Mouse (Mus musculus): ENCODE results near the gene Inpp5d. TPM values are rescaled to one million over a fixed set of nuclear protein-coding genes. Genes with fewer than 3 reads are reported as not detected.
A peak's percentile ranks its signal among the peaks of the same experiment; 100 is the strongest.

The Inpp5d gene
- polyA plus RNA-seq, 1 experiment = 19.8 TPM

GRCm38 (mm10) chr1:87621858-87622279 lies 1.8 kb downstream of the Inpp5d start:
- peak in 1 of 2 experiments; percentile 46 for DNase-seq (ENCODE audit: extremely low spot score in 1 of 2, low spot score in 1 of 2)

DNA sequence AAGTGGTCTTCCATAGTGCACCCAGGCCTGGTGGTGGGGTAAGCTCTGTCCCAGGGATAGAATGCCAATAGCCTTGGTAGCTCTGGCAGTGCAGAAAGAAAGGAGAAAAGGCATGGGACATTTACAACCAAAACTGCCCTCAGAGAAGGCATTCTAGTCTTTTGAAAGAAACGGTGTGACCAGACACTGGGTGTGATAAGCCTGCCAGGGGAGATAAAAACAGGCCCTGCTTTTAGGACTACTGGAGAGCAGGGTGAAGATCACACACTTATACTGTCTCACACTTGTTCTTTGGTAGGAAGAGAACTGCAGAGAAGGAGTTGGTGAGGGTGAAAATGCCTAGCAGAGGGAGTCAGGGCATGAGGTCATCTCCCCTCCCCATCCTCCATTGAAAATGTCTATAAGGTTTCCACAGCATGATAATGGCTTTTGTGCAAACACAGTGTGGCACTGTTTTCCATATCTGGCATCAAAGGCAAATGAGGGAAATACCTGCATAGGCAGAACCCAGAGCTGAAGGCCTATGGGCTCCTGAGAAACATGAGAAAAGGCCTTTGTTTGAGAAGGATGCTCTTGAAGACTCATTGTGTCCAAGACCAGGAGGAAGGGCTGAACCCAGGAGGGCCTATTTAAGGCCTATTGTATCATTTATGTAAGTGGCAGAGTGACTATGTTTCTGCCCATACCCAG lies 4.0 kb downstream of the Inpp5d start:
- DNase-seq (ENCODE audit: extremely low spot score in 1 of 2, low spot score in 1 of 2) = no peak

DNA sequence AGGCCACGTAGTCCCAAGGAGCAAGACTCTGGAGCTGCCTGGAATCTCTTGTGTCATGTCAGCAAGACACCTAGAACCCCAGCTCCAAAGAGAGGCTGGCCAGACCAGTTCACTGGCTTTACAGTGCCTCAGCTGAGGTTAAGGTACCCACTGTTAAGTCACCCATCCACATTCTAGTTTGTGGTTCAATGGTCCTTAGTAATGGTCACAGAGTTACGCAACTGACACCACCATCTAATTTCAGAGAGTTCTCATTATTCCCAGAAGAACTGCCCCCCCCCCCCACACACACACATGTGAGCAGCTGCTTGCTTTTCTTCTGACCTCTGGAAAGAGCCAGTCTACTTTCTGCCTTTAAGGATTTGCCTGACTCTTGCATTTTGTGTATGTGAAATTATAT lies 4.7 kb downstream of the Inpp5d start:
- no peak for DNase-seq (ENCODE audit: extremely low spot score in 1 of 2, low spot score in 1 of 2)

DNA sequence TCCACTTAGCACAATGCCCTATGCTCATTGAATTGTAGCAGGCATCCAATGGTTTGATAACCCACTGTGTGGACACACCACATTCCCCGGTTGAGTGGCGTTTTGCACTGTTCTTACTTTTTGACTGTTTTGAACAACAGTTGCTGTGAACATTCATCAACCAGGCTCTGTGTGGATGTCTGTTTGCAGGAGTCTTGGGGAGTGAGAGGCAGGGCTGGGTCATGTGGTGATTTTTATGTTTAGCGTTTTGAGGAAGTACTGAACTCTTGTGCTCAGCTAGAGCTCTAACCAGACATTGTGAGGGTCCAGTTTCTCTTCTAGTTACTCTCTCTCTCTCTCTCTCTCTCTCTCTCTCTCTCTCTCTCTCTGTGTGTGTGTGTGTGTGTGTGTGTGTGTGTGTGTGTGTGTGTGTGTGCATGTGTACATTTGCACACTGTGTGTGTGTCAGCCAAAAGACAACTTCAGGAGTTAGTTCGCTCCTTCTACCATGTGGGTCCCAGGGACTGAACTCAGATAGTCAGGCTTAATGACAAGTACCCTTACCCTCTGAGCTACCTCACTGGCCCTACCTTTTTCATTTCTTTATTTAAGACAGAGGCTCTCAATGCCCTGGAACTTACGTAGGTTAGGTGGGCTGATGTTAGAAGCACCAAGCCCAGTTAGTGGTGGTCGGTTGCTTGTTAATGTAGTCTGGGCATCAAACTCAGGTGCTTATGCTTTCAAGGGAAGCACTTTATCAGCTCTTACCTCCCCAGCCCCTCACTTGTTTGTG lies 5.3 kb downstream of the Inpp5d start:
- DNase-seq (ENCODE audit: extremely low spot score in 1 of 2, low spot score in 1 of 2) = no peak

DNA sequence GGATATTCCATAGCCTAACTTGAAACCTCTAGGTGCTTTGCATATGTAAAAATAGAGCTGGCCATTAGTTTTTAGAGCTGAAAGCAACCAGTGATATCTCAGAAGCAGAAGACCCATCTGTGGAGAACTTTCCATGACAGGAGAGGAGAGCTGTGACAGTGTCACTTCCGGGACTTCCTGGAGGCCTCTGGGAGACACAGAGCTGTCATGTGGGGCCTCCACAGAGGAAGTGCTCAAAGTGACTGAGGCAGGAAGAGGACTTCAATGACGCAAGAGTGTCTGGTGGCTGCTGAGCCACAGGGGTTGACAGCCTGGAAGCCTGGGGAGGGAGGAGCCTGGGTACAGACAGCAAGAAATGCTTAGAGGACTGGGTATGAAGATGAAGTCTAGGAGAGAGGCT lies 6.2 kb downstream of the Inpp5d start:
- no peak for DNase-seq (ENCODE audit: extremely low spot score in 1 of 2, low spot score in 1 of 2)

GRCm38 (mm10) chr1:87628085-87628484 lies 8.0 kb downstream of the Inpp5d start:
- DNase-seq (ENCODE audit: extremely low spot score in 1 of 2, low spot score in 1 of 2) = no peak

- DNase-seq (ENCODE audit: extremely low spot score in 1 of 2, low spot score in 1 of 2) = no peak
Measured at GRCm38 (mm10) chr1:87631584-87631983, 11.5 kb downstream of the Inpp5d start.

DNA sequence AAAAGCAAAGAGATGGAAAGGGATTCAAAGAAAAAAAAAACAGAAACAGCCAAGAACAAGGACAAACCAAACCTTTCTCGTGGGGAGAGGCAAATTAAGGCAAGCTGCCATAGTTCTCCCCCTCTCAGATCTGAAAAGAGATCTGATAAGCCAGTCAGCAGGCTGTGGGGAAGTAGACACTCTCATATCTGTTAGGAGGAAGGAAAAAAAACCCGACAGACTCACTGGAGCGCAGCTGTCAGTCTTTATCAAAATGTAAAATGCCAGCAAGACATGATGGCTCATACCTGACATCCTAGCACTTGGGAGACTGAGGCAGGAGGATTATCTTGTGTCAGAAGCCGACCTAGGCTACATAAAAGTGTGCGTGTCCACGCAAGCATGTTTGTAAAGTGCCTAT lies 12.1 kb downstream of the Inpp5d start:
- no peak for DNase-seq (ENCODE audit: extremely low spot score in 1 of 2, low spot score in 1 of 2)

DNA sequence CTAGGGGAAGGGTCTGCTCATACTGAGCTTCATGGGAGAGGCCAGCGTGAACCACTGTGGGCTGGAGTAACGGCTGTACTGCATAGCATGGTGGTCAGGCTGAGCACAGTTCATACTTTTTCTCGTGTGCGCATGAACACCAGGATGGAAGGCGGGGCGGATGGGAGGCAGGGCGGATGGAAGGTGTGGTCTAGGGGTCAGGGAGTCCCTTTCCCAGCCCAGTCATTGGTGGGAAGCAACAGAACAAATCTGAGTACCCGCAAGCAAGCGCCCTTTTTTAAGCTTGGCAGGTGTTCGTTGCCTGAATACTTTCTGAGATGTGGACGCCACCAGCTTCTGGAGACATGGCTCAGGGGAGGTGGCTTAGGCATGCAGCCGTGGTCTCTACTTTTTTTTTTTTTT lies 16.6 kb downstream of the Inpp5d start:
- no peak for DNase-seq (ENCODE audit: extremely low spot score in 1 of 2, low spot score in 1 of 2)

- no peak for DNase-seq (ENCODE audit: extremely low spot score in 1 of 2, low spot score in 1 of 2)
Measured at GRCm38 (mm10) chr1:87637121-87637877, 17.2 kb downstream of the Inpp5d start.

GRCm38 (mm10) chr1:87637878-87638600 lies 17.9 kb downstream of the Inpp5d start:
- DNase-seq (ENCODE audit: extremely low spot score in 1 of 2, low spot score in 1 of 2) = no peak

- DNase-seq (ENCODE audit: extremely low spot score in 1 of 2, low spot score in 1 of 2) = no peak
Measured at GRCm38 (mm10) chr1:87639724-87640123, 19.6 kb downstream of the Inpp5d start.

GRCm38 (mm10) chr1:87640165-87640661 lies 20.1 kb downstream of the Inpp5d start:
- no peak for DNase-seq (ENCODE audit: extremely low spot score in 1 of 2, low spot score in 1 of 2)

- no peak for DNase-seq (ENCODE audit: extremely low spot score in 1 of 2, low spot score in 1 of 2)
Measured at GRCm38 (mm10) chr1:87643016-87643415, 22.9 kb downstream of the Inpp5d start.

GRCm38 (mm10) chr1:87645041-87645440 lies 24.9 kb downstream of the Inpp5d start:
- DNase-seq (ENCODE audit: extremely low spot score in 1 of 2, low spot score in 1 of 2) = no peak

- DNase-seq (ENCODE audit: extremely low spot score in 1 of 2, low spot score in 1 of 2) = no peak
Measured at GRCm38 (mm10) chr1:87645748-87646147, 25.6 kb downstream of the Inpp5d start.

DNA sequence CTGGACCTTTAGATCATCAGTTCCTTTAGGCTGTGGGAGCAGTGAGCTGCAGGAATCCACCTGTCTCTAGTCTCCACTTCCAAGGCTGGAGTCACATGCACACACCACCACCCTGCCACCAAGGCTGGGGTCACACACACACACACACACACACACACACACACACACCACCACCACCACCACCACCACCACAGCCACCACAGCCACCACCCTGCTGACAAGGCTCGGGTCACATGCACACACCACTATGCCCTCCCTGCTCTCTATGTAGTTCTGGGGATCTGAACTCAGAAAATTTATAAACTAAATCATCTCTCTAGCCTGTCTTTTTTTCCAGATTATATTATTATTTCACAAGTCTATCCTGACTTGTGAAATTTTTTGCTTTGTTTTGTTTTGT lies 27.7 kb downstream of the Inpp5d start:
- DNase-seq (ENCODE audit: extremely low spot score in 1 of 2, low spot score in 1 of 2) = no peak

GRCm38 (mm10) chr1:87648657-87649056 lies 28.5 kb downstream of the Inpp5d start:
- no peak for DNase-seq (ENCODE audit: extremely low spot score in 1 of 2, low spot score in 1 of 2)

DNA sequence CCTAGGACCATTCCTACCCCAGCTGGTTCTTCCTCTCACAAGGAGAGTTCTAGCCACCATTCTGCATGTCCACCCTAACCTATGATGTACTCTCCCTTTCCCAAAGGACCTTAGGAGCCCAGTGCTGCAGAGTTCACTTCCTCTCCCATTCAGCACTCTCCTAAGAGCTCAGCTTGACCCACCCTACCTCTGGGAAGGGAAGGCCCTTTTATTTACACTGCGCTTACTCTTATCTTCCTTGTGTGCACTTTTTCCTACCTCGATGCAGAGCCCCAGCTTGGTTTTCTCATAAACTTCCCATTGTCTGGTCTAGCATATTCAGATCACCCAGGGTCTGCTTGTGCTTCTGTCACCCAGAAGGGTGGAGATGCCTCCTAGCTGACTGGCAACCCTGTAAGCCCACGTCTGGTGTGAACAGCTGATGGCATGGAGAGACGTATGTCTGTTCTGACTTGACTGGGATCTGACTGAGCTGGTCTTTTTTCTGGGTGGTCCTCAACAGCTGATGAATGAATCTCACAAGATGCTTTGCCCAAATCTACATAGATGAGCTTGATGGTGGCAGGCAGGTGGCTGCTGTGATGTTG lies 29.2 kb downstream of the Inpp5d start:
- DNase-seq (ENCODE audit: extremely low spot score in 1 of 2, low spot score in 1 of 2) = no peak

DNA sequence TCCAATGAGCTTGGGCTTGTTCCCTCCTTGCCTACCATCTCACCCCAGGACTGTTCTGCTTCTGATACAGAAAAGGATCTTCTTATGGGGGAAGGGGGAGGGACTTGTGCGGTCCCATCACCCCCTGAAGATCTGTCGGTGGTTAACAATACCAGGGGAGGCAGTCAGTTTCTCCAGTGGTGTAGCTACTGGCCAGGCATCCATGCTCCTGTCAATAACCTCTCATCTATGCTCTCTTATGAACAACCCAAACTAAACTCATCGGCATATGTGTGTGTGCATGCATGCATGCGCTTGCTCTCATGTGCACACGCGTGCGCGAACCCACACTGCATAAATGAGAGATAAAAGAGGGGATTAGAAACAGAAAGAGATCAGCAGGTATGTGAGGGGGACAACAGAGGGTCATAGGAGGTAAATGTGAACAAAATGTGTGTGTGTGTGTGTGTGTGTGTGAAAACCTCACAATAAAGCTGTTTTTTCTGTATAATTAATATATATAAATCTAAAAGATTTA lies 29.9 kb downstream of the Inpp5d start:
- DNase-seq (ENCODE audit: extremely low spot score in 1 of 2, low spot score in 1 of 2) = no peak
